Mouse (Mus musculus) olfactory bulb, adult 2 months (tissue): Measurements from ENCODE around the gene Znrf1. TPM values are rescaled to one million over a fixed set of nuclear protein-coding genes. Genes with fewer than 3 reads are reported as not detected.
A peak's percentile ranks its signal among the peaks of the same experiment; 100 is the strongest.

Source experiments
- H3K27ac ChIP-seq: fragments of 200-500 bp; 2 replicates; pipeline ENCODE4 v1.5.1; 2012; ENCODE audit warnings: low read depth, low read length; ENCODE audit not compliant: insufficient read depth
- H3K4me1 ChIP-seq: fragments of 200-500 bp; 2 replicates; pipeline ENCODE4 v1.6.1; 2012; ENCODE audit warnings: low read length; ENCODE audit not compliant: control insufficient read depth, insufficient read depth
- H3K4me3 ChIP-seq: fragments of 200-500 bp; 2 replicates; pipeline ENCODE4 v1.5.1; 2012; ENCODE audit warnings: mild to moderate bottlenecking, low read depth, low read length, moderate library complexity; ENCODE audit not compliant: insufficient read depth
- CTCF ChIP-seq: fragments of 200-500 bp; IDR thresholded peaks from 2 replicates; pipeline ENCODE4 v1.5.1; 2012; ENCODE audit warnings: low read depth, mild to moderate bottlenecking, low read length, moderate library complexity; ENCODE audit not compliant: insufficient read depth
- POLR2A ChIP-seq: fragments of 200-500 bp; IDR thresholded peaks from 2 replicates; pipeline ENCODE4 v1.6.1; 2012; ENCODE audit warnings: mild to moderate bottlenecking, low read depth, low read length, moderate library complexity; ENCODE audit not compliant: insufficient read depth
- WGBS: fragments of 180-500 bp; shearing (Covaris S2); methylation state at CpG from one replicate; pipeline ENCODE4 v1.1.7; 2018; 5-methylcytosine and 5-hydroxymethylcytosine counted together
- polyA plus RNA-seq: library from polyadenylated mRNA; stranded (reverse); fragments of >200 nt; gene quantifications from 2 replicates; pipeline ENCODE4 v1.2.4, GENCODE M21; 2012; ENCODE audit warnings: low replicate concordance; ENCODE audit not compliant: missing spikeins, insufficient read depth, insufficient read length

The Znrf1 gene
- polyA plus RNA-seq, 1 experiment = not detected

- Histone ChIP-seq H3K4me3 (no peak overlapping the region), H3K4me1 (peaks cover 6% of the 10 kb centered on the region; the same call in 1 of the 2 replicates), H3K27ac (no peak overlapping the region)
- no peak for TF ChIP-seq POLR2A
- TF ChIP-seq CTCF = no peak
- WGBS = 35% methylated on average over 3 of the region's 3 CpGs
Observed at GRCm38 (mm10) chr8:111582386-111582785, 46.5 kb downstream of the Znrf1 start.

- TF ChIP-seq POLR2A (no peak), CTCF (no peak)
- H3K4me1 ChIP-seq = peaks cover 6% of the 10 kb centered on the region
- no peak overlapping the region for H3K4me3 ChIP-seq
- 87% methylated on average over 3 of the region's 3 CpGs for WGBS
- no peak overlapping the region for H3K27ac ChIP-seq
Observed at GRCm38 (mm10) chr8:111584946-111585345, 49.0 kb downstream of the Znrf1 start.

GRCm38 (mm10) chr8:111587545-111588094 lies 51.7 kb downstream of the Znrf1 start:
- 88% methylated on average over 1 of the region's 1 CpGs for WGBS
- no peak overlapping the region for H3K27ac ChIP-seq
- no peak overlapping the region for H3K4me3 ChIP-seq
- TF ChIP-seq CTCF (no peak), POLR2A (no peak)
- H3K4me1 ChIP-seq = peaks cover 11% of the 10 kb centered on the region

- WGBS = 95% methylated on average over 2 of the region's 2 CpGs
- Histone ChIP-seq H3K27ac (no peak overlapping the region), H3K4me3 (no peak overlapping the region), H3K4me1 (peaks cover 14% of the 10 kb centered on the region)
- TF ChIP-seq POLR2A = no peak
- TF ChIP-seq CTCF = no peak
Observed at GRCm38 (mm10) chr8:111588336-111588735, 52.4 kb downstream of the Znrf1 start.

DNA sequence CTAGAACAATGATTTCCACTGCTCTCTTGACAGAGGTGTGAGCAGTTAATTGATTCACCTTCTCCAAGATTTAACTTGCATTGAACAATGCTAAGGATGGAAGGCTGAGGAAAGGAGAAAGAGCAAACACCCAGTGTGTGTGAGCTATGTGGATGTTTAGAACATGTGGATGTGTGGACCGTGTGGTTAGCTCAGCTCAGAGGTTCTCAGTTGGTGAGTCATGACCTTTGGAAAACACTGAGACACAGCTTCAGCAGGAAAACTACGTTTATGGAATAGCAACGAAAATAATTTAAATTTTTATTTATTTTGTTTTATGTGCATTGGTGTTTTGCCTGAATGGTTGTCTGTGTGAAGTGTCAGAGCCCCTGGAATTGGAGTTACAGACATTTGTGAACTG lies 54.3 kb downstream of the Znrf1 start:
- no peak for TF ChIP-seq CTCF
- no peak for TF ChIP-seq POLR2A
- WGBS = 32% methylated on average over 3 of the region's 3 CpGs
- H3K4me3 ChIP-seq = no peak overlapping the region
- H3K27ac ChIP-seq = no peak overlapping the region
- peaks cover 17% of the 10 kb centered on the region for H3K4me1 ChIP-seq

GRCm38 (mm10) chr8:111591176-111591575 lies 55.3 kb downstream of the Znrf1 start:
- TF ChIP-seq CTCF (no peak), POLR2A (no peak)
- Histone ChIP-seq H3K4me1 (peaks cover 21% of the 10 kb centered on the region), H3K27ac (no peak overlapping the region), H3K4me3 (no peak overlapping the region)

DNA sequence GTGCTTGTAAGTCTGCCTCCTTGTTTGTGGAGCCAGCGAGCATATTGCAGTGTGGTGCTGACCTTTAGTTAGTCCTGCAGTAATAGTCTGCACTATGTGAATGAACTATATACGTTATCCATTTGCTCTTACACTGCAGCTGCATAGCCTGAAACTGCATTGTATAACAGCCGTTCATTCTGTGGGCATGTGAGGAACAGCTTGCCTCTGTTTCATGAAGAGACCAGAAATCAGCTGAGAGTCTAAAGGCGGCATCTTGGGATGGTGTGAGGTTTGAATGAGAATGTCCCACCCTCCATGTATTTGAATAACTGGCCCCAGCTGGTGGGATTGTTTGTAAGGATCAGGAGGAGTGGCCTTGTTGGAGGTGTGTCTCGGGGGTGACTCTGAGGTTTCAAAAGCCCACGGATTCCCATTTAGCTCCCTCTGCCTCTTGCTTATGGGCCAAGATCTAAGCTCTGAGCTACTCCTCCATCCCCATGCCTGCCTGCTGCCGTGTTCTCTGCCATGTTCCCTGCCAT lies 56.6 kb downstream of the Znrf1 start:
- 33% methylated on average over 7 of the region's 7 CpGs for WGBS
- Histone ChIP-seq H3K4me3 (no peak overlapping the region), H3K4me1 (peaks cover 21% of the 10 kb centered on the region), H3K27ac (peak overlapping the region; percentile 40)
- TF ChIP-seq CTCF (no peak), POLR2A (no peak)

- H3K4me3 ChIP-seq = no peak overlapping the region
- peaks cover 23% of the 10 kb centered on the region for H3K4me1 ChIP-seq
- 75% methylated on average over 3 of the region's 3 CpGs for WGBS
- no peak overlapping the region for H3K27ac ChIP-seq
- TF ChIP-seq CTCF (no peak), POLR2A (no peak)
Observed at GRCm38 (mm10) chr8:111594044-111594840, 58.3 kb downstream of the Znrf1 start.

GRCm38 (mm10) chr8:111594951-111595350 lies 59.1 kb downstream of the Znrf1 start:
- TF ChIP-seq CTCF (no peak), POLR2A (no peak)
- no peak overlapping the region for H3K27ac ChIP-seq
- no peak overlapping the region for H3K4me3 ChIP-seq
- peaks cover 21% of the 10 kb centered on the region for H3K4me1 ChIP-seq
- 87% methylated on average over 2 of the region's 2 CpGs for WGBS
